Mouse (Mus musculus): ENCODE results near the gene Kif21b. TPM values are rescaled to one million over a fixed set of nuclear protein-coding genes. Genes with fewer than 3 reads are reported as not detected.

Gene Kif21b
- total and polyA plus RNA-seq, 3 experiments = 4.0 to 34.0 TPM; not detected in 1

GRCm38 (mm10) chr1:136128416-136128815 is 2.8 kb upstream of the Kif21b start:
- peaks cover 0 to 24% of the 10 kb centered on the region in 2 experiments; a peak in 2 of 4 replicates for H3K36me3 ChIP-seq (ENCODE audit: control insufficient read depth in 1 of 2, insufficient read depth in 2 of 2, low read length in 2 of 2)
- TF ChIP-seq ZKSCAN1 (IDR thresholded peaks at IDR 0.05; ENCODE audit: low read depth, low read length) = no peak
- no peak for TF ChIP-seq HCFC1 (IDR thresholded peaks at IDR 0.05; ENCODE audit: low read depth, low read length)
- TF ChIP-seq TCF12 (IDR thresholded peaks at IDR 0.05; ENCODE audit: low read depth, low read length) = no peak
- TF ChIP-seq UBTF (IDR thresholded peaks at IDR 0.05; ENCODE audit: borderline replicate concordance, insufficient read depth, low read depth, low read length) = no peak
- no peak for TF ChIP-seq MAFK (IDR thresholded peaks at IDR 0.05; ENCODE audit: borderline replicate concordance, low read depth, low read length)
- no peak for TF ChIP-seq BHLHE40 (IDR thresholded peaks at IDR 0.05; ENCODE audit: borderline replicate concordance, low read depth, low read length)
- TF ChIP-seq ZMIZ1 (IDR thresholded peaks at IDR 0.05; ENCODE audit: low read depth, low read length) = no peak
- TF ChIP-seq EP300 (IDR thresholded peaks at IDR 0.05; ENCODE audit: low read depth in 1 of 2, low read length in 2 of 2) = no peak
- TF ChIP-seq POLR2AphosphoS5 (IDR thresholded peaks at IDR 0.05; ENCODE audit: borderline replicate concordance, low read depth, low read length) = no peak
- no peak for TF ChIP-seq MAX (IDR thresholded peaks at IDR 0.05; ENCODE audit: low read length)
- TF ChIP-seq ELF1 (IDR thresholded peaks at IDR 0.05; ENCODE audit: low read depth, low read length) = no peak
- no peak for TF ChIP-seq USF2 (IDR thresholded peaks at IDR 0.05; ENCODE audit: borderline replicate concordance in 1 of 2, insufficient read depth in 1 of 2, low read depth in 1 of 2, low read length in 2 of 2)
- no peak for TF ChIP-seq ZC3H11A (IDR thresholded peaks at IDR 0.05; ENCODE audit: low read depth, low read length)
- no peak for TF ChIP-seq MEF2A (IDR thresholded peaks at IDR 0.05; ENCODE audit: extremely low read depth, insufficient replicate concordance, low read depth, low read length, poor library complexity, severe bottlenecking)
- TF ChIP-seq CTCF (IDR thresholded peaks at IDR 0.05 in 2 of 3, conservative IDR thresholded peaks at IDR 0.05 in 1 of 3; ENCODE audit: control insufficient read depth in 1 of 3, insufficient read depth in 1 of 3, low read depth in 2 of 3, low read length in 3 of 3, poor library complexity in 1 of 3, severe bottlenecking in 1 of 3) = no peak
- no peak for TF ChIP-seq RAD21 (IDR thresholded peaks at IDR 0.05; ENCODE audit: low read depth, low read length)
- no peak for TF ChIP-seq POLR2A (IDR thresholded peaks at IDR 0.05; ENCODE audit: control insufficient read depth in 1 of 2, insufficient read depth in 1 of 2, low read depth in 1 of 2, low read length in 2 of 2, poor library complexity in 1 of 2)
- no peak for TF ChIP-seq MYC (IDR thresholded peaks at IDR 0.05; ENCODE audit: low read depth, low read length)
- TF ChIP-seq SMC3 (IDR thresholded peaks at IDR 0.05; ENCODE audit: low read depth, low read length) = no peak
- no peak for TF ChIP-seq MYB (IDR thresholded peaks at IDR 0.05; ENCODE audit: low read depth, low read length)
- H3K9me3 ChIP-seq (replicated peaks; ENCODE audit: insufficient read depth, low read length) = no peaks in the 10 kb centered on the region
- H3K4me3 ChIP-seq (ENCODE audit: control insufficient read depth in 1 of 2, insufficient read depth in 1 of 2, low read depth in 2 of 2, low read length in 2 of 2) = no peak overlapping the region
- no peaks in the 10 kb centered on the region for H3K27me3 ChIP-seq (ENCODE audit: control insufficient read depth in 1 of 2, insufficient read depth in 2 of 2, low read length in 2 of 2)
- no peak overlapping the region for H3K27ac ChIP-seq (ENCODE audit: control insufficient read depth, low read depth, low read length)
- no peak overlapping the region for H3K9ac ChIP-seq (ENCODE audit: control insufficient read depth, low read depth, low read length, poor library complexity, severe bottlenecking)
- DNase-seq (ENCODE audit: low read depth, low spot score) = no peak
- peaks cover 18% of the 10 kb centered on the region for H3K79me2 ChIP-seq (ENCODE audit: control insufficient read depth, insufficient read depth, low read length, poor library complexity)
- H3K4me1 ChIP-seq (ENCODE audit: control insufficient read depth in 1 of 2, insufficient read depth in 2 of 2, low read length in 2 of 2) = peaks cover 24 to 48% of the 10 kb centered on the region in 2 experiments
